Mouse (Mus musculus) T-cell, adult 2 months (primary cell): ENCODE data around the gene Dvl3.

Experiments used
- DNase-seq: peaks from one replicate; pipeline ENCODE4 v3.0.0; 2022; ENCODE audit warnings: low spot score

The Dvl3 gene

GRCm38 (mm10) chr16:20547423-20547822 lies 30.6 kb downstream of the Dvl3 start:
- DNase-seq: no peak

DNA sequence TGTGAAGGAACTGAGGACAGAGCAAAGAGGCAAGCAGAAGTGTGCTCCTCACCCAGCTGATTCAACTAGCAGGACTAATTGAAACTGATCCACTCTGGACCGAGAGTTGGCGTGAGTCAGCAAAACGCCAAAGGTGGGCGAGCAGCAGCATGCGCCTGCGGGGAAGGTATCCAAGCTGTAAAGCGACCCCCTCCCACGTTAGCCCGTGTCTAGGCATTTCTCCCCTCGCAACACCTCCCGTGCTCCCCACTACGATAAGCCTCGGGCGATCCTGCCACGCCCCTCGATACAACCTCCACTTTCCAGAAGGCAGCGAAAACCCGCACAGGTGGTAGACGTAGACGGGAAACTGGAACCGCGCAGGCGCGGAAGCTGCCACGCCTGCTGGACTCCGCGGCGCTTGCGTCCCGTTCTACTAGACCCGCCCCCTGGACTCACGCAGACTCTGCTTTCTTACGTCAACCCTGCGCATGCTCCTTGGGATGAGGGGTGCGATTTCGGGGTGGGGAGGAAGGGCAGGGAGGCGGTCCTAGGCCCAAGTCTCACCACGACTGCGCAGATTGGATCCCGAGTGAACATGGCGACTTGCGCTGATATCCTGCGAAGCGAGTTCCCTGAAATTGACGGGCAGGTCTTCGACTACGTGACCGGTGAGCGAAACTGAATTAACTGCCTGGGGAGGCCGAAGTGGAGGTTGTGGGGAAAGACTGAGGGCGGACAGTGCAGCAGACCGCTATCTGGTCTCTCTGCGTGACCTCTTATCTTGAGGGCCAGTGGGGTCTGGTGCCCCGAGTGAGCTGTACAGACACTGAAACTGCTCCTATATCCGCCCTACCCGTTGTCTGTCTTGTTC lies 31.5 kb downstream of the Dvl3 start, which contains the start of gene Abcf3:
Gene Abcf3 (plus strand): TSS at position 482 of the 853 bp plus-strand sequence.
- peak; percentile 99 for DNase-seq

GRCm38 (mm10) chr16:20549161-20549560 lies 32.4 kb downstream of the Dvl3 start:
- DNase-seq: no peak

GRCm38 (mm10) chr16:20551691-20552090 lies 34.9 kb downstream of the Dvl3 start:
- no peak for DNase-seq

DNA sequence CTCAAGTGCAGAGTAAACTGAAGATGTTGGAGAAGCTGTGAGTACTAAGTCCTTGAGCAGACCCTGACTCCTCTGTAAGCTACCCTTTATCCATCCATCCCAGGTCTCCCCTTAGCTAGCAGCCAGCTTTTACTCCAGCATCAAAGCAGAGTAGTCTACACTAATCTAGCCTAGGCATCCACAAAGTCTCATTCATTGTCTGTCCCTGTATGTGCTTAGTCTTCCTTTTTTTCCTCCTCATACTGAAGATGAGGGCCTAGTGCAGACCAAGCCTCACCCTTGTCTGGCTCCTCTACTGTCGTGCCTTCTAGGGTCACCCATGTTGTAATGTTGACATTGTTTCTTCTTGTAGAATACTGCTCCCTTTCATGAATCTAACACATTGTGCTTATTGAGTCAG lies 35.8 kb downstream of the Dvl3 start:
- no peak for DNase-seq

DNA sequence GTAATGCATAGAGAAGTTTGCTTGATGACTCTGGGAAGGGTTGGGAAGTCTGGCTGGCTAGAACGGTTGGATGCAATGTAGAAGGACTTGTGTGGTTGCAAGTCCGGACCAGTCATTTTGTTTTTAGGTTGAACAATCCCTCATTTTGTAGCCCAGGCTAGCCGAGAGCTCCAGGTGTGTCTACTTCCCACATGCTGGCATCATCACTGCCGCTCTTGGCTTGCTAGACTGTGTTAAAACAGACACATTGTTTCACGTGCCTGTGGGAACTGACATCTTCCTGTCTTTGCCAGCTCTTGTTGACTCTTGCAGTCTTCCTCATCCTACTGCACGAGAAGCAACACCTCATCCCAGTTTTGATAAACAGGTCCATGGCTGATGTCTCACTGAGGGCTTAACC lies 38.2 kb downstream of the Dvl3 start:
- DNase-seq: no peak

- DNase-seq: no peak
Measured at GRCm38 (mm10) chr16:20557381-20557780, 40.6 kb downstream of the Dvl3 start.

DNA sequence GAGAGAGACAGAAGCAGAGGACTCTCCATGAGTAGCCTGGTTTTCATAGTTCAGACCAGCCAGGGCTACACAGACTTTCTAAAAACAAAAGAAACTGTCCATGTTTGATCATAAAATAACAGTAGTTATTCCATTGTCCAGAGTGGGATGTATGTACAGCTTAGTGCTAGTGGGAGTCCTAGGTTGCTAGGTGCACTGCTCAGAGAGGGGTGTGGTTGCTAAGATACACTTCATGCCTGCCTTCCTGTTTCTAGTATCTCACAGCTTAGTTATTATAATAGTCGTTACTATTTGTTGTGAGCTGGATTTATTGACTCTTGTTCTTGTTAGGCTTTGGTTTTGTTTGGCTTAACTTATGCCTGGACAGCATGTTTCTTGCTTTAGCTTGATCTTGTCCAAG lies 48.3 kb downstream of the Dvl3 start:
- DNase-seq: no peak
